Mouse (Mus musculus) mouse trophoblast stem cell (cell line): ENCODE measurements around the gene Gm4981.
"Not testable (repeated sequence)": the region's sequence is repeated elsewhere in the genome, so short reads cannot be mapped to it uniquely, and the experiment has no call there.

Experiments used
- in situ Hi-C, 2 experiments: fragments of 300-500 bp; cut with MseI, MboI; formaldehyde crosslinking; loops; 2 replicates in 1 of 2; 3 replicates in 1 of 2; pipeline ENCODE4 v1.15.1; 2025

The Gm4981 gene

DNA sequence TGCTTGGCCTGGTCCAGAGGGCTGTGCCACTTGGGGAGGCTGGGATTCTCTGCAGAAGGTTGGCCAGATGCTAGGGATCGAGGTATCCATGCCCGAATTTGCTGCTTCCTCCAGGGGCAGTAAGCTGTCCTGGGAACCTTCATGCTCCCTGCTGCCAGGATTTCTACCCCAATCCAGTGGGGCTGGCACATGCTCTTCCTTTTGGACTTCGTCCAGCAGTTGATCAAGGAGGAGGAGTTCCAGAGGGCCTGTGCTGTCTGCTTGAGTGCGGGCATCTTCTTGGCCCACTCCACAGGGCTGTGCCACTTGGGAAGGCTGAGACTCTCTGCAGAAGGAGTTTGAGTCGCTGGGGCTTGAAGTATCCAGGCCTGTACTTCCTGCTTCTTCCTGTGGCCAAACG, 13.3 kb downstream of the Gm4981 start:
- in situ Hi-C loops = not testable (repeated sequence)

DNA sequence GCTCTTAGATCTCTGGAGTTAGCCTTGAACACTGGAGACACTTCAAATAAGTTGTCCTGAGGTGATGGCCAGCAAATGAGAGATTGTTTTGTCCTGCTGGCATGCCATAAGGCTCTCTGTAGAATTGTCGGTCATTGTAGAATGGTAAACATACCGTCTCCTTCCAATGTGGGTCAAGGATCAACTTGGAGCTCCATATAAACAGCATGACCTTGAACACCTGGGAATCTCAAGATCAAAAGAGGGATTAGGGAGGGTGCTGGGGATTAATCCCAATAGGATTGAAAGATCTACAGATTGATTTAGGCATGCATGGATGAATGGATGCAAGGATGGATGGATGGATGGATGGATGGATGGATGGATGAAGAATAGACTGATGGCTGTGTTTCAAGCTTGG, 14.9 kb downstream of the Gm4981 start:
- in situ Hi-C loops = not testable (repeated sequence)

DNA sequence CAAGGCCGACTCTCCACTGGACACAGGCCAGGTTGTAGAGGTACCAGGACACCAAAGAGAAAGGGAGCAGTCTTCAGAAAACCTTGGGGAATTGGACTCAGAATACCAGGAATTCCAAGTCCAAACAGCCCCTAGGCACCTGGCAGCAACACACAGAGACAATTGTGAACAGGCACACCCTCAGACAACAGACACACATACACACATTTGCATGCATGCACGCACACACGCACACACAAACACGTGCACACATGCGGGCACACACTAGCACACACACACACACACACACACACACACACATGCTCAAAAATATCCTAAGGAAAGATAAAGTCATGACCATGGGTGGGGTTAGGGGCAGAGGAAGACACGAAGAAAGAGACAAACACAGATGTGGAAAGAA, 15.8 kb downstream of the Gm4981 start:
- in situ Hi-C loops = no loop called here

DNA sequence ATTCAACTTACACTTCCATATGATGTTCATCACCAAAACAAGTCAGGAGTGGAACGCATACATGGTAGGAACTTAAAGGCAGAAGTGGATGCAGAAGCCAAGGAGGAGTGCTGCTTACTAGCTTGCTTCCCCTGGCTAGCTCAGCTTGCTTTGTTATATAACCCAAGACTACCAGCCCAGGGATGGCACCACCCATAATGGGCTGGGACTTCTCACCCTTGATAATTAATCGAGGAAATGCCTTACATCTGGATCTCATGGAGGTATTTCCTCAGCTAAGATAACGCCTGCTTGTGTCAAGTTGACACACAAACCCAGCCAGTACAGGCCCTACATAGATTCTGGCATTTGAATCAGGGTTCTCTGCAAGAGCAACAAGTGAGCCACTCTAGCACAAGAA, 19.1 kb downstream of the Gm4981 start:
- in situ Hi-C loops = no loop called here

DNA sequence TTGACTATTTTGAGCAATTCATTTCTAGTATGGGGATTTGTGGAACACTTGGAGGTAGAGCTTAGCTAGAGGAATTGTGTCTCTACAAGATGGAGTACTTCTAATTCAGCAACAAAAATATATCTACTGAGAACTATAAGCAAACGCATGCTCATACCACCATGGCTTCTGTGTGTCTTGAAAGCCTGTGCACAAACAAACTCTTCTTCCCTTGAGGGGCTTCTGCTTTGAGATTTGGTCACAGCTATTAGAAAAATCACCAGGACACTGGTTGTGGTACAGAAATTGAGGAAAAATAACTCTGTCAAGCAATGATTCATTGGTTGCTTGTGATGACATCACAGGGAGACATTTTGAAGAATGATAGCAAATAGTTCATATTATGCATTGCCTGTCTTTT, 21.1 kb downstream of the Gm4981 start:
- in situ Hi-C loops = no loop called here

DNA sequence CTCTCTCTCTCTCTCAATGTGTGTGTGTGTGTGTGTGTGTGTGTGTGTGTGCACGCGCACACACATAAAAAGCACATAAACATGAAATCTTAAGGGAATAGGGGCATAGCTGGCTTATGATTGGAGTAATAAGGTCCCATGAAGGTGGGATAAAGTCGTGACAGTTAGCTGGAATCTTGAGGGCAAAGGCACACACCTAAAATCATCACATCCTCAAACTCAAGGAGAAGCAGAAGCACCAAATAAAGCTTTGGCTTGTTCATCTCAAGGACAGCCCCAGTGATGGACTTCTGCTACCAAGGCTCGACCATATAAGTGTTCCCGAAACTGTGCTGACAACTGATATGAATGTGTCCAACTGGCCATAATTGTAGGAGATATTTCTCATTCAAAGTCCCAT, 21.6 kb downstream of the Gm4981 start:
- in situ Hi-C loops = no loop called here

DNA sequence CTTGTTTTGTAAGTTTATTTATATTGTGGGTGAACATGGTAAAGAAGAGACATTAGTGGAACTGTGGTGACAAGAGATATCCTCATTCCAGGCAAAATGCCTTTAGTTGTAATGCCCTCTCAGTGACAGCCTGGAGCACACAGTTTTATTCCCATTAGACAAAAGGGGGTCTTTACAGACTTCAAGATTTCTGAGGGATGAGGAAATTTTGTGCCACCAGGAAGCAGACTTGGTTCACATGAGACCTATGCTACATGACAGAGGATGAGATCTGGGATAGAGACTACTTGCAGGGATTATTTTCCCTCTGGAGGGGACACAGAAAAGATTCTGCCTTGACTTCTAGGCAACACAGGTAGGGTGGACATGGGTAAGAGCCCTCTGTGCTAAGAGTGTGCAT, 22.0 kb downstream of the Gm4981 start:
- in situ Hi-C loops = no loop called here

DNA sequence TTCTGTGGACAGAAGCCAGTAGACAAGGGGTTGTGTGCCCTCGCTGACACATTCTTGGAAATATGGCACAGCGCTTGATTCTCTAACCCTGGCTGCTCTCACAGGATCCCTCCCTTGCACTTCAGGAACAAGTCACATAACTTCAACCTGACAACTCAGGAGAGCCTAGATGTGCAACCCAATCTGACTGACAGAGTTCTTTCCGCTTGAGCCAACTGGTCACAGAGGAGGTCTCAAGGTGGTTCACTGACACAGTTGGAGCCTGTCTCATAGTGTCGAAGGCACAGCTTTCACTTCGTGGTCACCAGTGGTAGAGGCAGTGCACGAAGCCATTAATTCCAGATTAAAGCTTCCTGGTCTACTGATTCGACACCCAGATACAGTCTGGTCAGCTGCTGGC, 24.3 kb downstream of the Gm4981 start:
- in situ Hi-C loops = no loop called here

DNA sequence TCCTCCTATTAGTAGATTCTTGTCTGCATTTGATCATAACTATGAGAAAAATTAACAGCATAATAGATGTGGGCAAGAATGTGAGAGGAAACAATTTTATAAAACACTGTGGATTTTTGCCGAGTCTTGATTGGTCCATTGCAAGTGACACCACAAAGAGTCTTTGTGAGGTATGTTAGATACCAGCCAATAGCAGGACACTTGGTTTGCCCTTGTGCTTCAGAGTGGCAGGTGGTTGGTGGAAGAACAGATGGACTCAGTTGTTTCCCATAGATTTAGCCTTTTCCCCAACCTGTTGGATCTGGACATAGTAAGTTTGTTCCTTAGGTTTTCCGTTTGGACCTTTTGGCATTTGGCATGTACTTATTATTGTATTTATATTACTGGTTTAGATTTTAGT, 25.3 kb downstream of the Gm4981 start:
- in situ Hi-C loops = no loop called here

DNA sequence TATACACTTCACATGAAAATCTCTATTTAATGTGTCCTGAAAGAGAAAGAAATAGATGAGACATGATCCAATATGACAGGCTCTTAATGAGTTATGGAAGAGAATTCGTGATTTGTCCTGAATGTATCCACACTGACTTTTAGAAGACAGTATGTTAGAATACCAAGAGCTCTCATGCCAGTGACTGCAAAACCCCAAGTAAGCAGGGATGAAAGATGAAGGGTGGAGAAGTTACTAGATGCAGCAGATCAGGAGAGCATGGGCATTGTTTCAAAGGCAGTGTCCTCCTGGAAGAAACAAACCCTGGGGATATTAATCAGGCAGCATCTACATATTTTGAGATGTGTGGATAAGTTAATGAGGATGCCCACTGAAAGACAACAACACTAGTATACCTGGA, 26.0 kb downstream of the Gm4981 start:
- in situ Hi-C loops = no loop called here

DNA sequence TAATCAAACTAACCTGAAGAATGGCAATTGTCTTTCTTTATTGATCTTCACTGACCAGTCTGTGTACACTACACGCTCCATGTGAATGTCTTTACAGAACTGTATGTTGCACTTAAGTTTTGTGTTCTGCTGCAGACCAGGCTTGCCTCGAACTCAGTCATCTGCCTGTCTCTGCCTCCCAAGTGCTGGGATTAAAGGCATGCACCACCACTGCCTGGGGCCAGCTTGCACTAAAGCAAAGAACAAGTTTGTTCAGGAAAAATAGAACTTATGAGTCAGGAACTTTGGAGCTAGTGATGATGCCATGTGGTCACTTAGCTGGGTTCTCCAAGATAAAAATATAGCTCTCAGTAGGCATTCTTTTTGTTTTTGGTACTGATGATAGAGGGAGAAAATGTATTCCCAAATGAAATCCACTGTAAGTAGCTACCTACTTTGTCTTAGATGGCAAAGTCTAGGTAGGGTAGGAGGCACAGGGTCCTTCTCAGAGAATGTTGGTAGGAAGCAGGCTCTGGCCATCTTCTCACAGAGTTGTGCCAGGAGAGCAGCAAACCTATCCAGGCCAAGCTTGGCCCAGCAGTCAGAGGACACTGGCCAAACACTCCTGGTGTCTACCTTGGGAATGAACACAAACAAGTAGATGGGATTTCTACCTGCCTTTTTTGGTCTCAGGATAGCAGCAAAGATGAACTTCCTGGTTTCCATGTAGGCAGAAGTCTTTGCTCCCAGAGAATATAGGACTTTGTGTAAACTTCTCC, 26.6 kb downstream of the Gm4981 start:
- in situ Hi-C loops = no loop called here

DNA sequence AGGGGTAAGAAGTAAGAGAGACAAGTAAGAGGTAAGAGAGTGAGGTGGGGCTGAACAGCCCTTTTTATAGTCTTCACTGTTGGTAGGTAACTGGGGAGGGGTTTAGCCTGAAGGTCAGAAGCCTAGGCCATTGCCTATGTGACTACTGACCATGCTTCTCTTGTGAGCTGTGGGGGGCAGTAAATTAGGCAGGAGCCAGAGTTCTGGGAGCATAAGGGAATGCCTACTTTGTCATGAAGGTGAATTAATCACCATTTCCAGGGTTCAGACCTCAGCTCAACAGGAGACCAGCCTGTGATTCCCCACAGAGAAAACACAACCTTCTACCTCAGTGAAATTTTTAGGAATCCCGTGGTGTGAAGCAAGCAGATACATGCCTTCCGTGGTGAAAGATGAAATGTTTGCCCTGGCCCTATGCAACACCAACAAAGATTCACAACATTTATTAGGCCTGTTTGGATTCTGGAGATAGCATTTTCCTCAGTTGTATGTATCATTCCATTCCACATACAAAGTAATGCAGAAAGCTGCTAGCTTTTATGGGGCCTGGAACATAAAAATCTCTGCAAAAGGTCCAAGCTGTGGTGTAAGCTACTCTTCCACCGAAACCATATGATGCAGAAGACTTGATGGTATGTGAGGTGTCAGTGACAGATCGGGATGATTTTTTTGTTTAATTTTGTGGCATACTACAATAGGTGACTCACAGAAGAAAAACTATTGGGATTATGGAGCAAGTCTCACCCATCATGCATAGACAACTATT, 29.7 kb downstream of the Gm4981 start:
- in situ Hi-C loops = no loop called here

DNA sequence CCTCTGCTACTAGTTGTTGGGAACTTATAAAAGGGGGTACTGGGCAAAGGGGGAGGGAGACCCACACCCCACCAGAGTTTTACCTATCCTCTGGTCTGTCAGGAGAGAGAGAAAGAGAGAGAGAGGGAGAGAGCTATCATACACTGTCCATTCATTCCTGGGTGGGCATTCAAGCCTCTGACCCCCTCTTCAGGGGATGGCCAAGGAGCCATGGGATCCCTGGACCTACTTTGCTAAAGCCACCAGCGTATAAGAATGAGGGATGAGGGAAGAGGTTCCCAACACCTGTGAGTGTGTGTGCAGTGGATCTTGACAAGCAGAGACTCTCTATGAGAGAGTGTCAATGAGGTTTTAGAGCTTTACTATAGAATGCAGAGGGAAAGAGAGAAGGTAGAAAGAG, 30.5 kb downstream of the Gm4981 start:
- in situ Hi-C loops = no loop called here
